Mouse (Mus musculus): Measurements from ENCODE around the gene Gm10153. TPM values are rescaled to one million over a fixed set of nuclear protein-coding genes. Genes with fewer than 3 reads are reported as not detected.
"Not testable (repeated sequence)": the region's sequence is repeated elsewhere in the genome, so short reads cannot be mapped to it uniquely, and the experiment has no call there.

Gm10153 gene
- total RNA-seq, 2 experiments from 2014 or later: not detected

GRCm38 (mm10) chr7:142145413-142145940 is 44.7 kb downstream of the Gm10153 start:
- no peak for DNase-seq
- intact Hi-C loops (cut with DNase I): no loop called here

GRCm38 (mm10) chr7:142144507-142144906 is 45.7 kb downstream of the Gm10153 start, which contains the start of gene Gm45337:
TSS of gene Gm45337 (minus strand) at chr7:142144607.
- intact Hi-C loops (cut with DNase I): no loop called here
- no peak for DNase-seq

GRCm38 (mm10) chr7:142143506-142144010 is 46.6 kb downstream of the Gm10153 start:
- intact Hi-C loops (cut with DNase I); DNase-seq: not testable (repeated sequence)

GRCm38 (mm10) chr7:142140696-142141095 is 49.5 kb downstream of the Gm10153 start:
- DNase-seq: no peak
- intact Hi-C loops (cut with DNase I): no loop called here

Other genes with a start within 250 kb of the Gm10153 start
- gene Brsk2, start 240.6 kb downstream of the Gm10153 start, total RNA-seq (2021): under 1 TPM; 0.10 to 0.37 TPM
- 10 to 100 TPM; 40.2 to 43.7 TPM for gene Mob2, start 129.3 kb downstream of the Gm10153 start, total RNA-seq (2021)
- gene Dusp8, start 94.5 kb downstream of the Gm10153 start, total RNA-seq (2021): 10 to 100 TPM; 32.5 to 43.4 TPM
- not detected for gene Gm45618, start 69.7 kb downstream of the Gm10153 start, total RNA-seq (2021)
- not detected for gene Gm39115, start 54.4 kb downstream of the Gm10153 start, total RNA-seq (2021)
- gene Gm45337, start 45.8 kb downstream of the Gm10153 start, total RNA-seq (2021): not detected
- gene Gm29735, start 33.3 kb downstream of the Gm10153 start, total RNA-seq (2021): not detected
- not detected for gene Gm4553, start 24.6 kb downstream of the Gm10153 start, total RNA-seq (2021)
- not detected for gene Krtap5-2, start 14.4 kb downstream of the Gm10153 start, total RNA-seq (2021)
- not detected for gene Krtap5-3, start 11.0 kb upstream of the Gm10153 start, total RNA-seq (2021)
- not detected for gene Gm7579, start 21.5 kb upstream of the Gm10153 start, total RNA-seq (2021)
- not detected for gene Krtap5-5, start 39.6 kb upstream of the Gm10153 start, total RNA-seq (2021)
- gene Gm40460, start 50.7 kb upstream of the Gm10153 start, total RNA-seq (2021): not detected
- not detected for gene Gm2431, start 68.0 kb upstream of the Gm10153 start, total RNA-seq (2021)
- not detected for gene Gm4559, start 84.0 kb upstream of the Gm10153 start, total RNA-seq (2021)
- gene Krtap5-1, start 106.7 kb upstream of the Gm10153 start, total RNA-seq (2021): not detected
- not detected for gene Krtap5-4, start 113.2 kb upstream of the Gm10153 start, total RNA-seq (2021)
- gene Ifitm10, start 183.4 kb upstream of the Gm10153 start, total RNA-seq (2021): 1 to 10 TPM; 2.8 to 6.8 TPM
- gene Gm49369, start 192.3 kb upstream of the Gm10153 start, total RNA-seq (2021): 1 to 10 TPM; 3.9 to 9.2 TPM
- gene Ctsd, start 197.6 kb upstream of the Gm10153 start, total RNA-seq (2021): 100 to 1,000 TPM; 330 to 388 TPM
- gene Syt8, start 244.5 kb upstream of the Gm10153 start, total RNA-seq (2021): not detected

Measured in gastrocnemius, postnatal 36 days (tissue).